Mouse (Mus musculus): ENCODE results near the gene Olfr374.

- no peak for TF ChIP-seq POLR2A (IDR thresholded peaks at IDR 0.05; ENCODE audit: insufficient read depth, low read length)
- no peak for TF ChIP-seq EP300 (IDR thresholded peaks at IDR 0.05; ENCODE audit: insufficient read depth, low read depth, low read length)
- TF ChIP-seq CTCF (IDR thresholded peaks at IDR 0.05; ENCODE audit: low read depth, low read length) = no peak
These were observed 44.7 kb downstream of the Olfr374 start for GRCm38 (mm10) chr8:72151418-72152078.

All from ES-Bruce4 (cell line).